Mouse (Mus musculus) mesoderm, embryonic 11.5 days (tissue): ENCODE results near the gene Atp2b2.
A peak's percentile ranks its signal among the peaks of the same experiment; 100 is the strongest.

Experiments
- DNase-seq: peaks from one replicate; pipeline ENCODE4 v3.0.0-alpha.2; 2012; ENCODE audit warnings: low read depth, low spot score

Atp2b2 gene

GRCm38 (mm10) chr6:113890023-113890857 is 152.2 kb downstream of the Atp2b2 start:
- no peak for DNase-seq

GRCm38 (mm10) chr6:113889180-113889579 is 153.2 kb downstream of the Atp2b2 start:
- no peak for DNase-seq

GRCm38 (mm10) chr6:113886886-113887285 is 155.5 kb downstream of the Atp2b2 start:
- no peak for DNase-seq

- DNase-seq, result no peak
These were observed 157.6 kb downstream of the Atp2b2 start for GRCm38 (mm10) chr6:113884806-113885205.

GRCm38 (mm10) chr6:113883225-113883624 is 159.2 kb downstream of the Atp2b2 start:
- DNase-seq, result no peak

- no peak for DNase-seq
These were observed 160.0 kb downstream of the Atp2b2 start for GRCm38 (mm10) chr6:113882396-113882795.

- DNase-seq, result peak; percentile 70
These were observed 160.7 kb downstream of the Atp2b2 start for GRCm38 (mm10) chr6:113881561-113882243.

- DNase-seq, result no peak
These were observed 163.0 kb downstream of the Atp2b2 start for GRCm38 (mm10) chr6:113879366-113879765.

GRCm38 (mm10) chr6:113878510-113879128 is 163.8 kb downstream of the Atp2b2 start:
- no peak for DNase-seq

GRCm38 (mm10) chr6:113876585-113876984 is 165.8 kb downstream of the Atp2b2 start:
- DNase-seq, result no peak

- DNase-seq, result no peak
These were observed 167.2 kb downstream of the Atp2b2 start for GRCm38 (mm10) chr6:113875201-113875600.

- DNase-seq, result no peak
These were observed 169.8 kb downstream of the Atp2b2 start for GRCm38 (mm10) chr6:113872654-113873053.

- no peak for DNase-seq
These were observed 171.6 kb downstream of the Atp2b2 start for GRCm38 (mm10) chr6:113870775-113871174.

- DNase-seq, result no peak
These were observed 173.9 kb downstream of the Atp2b2 start for GRCm38 (mm10) chr6:113868552-113868951.

GRCm38 (mm10) chr6:113865699-113866098 is 176.7 kb downstream of the Atp2b2 start:
- no peak for DNase-seq

GRCm38 (mm10) chr6:113864812-113865211 is 177.6 kb downstream of the Atp2b2 start:
- no peak for DNase-seq

GRCm38 (mm10) chr6:113862955-113863354 is 179.5 kb downstream of the Atp2b2 start:
- no peak for DNase-seq

GRCm38 (mm10) chr6:113861938-113862337 is 180.5 kb downstream of the Atp2b2 start:
- DNase-seq, result no peak

GRCm38 (mm10) chr6:113861375-113861770 is 181.0 kb downstream of the Atp2b2 start:
- DNase-seq, result no peak

GRCm38 (mm10) chr6:113860735-113861374 is 181.6 kb downstream of the Atp2b2 start:
- DNase-seq, result no peak

GRCm38 (mm10) chr6:113860023-113860734 is 182.2 kb downstream of the Atp2b2 start:
- no peak for DNase-seq
